Mouse (Mus musculus) heart, adult 2 months (tissue): ENCODE results near the gene Hnrnpab.
"Not testable (repeated sequence)": the region's sequence is repeated elsewhere in the genome, so short reads cannot be mapped to it uniquely, and the experiment has no call there.

Experiments
- CTCF ChIP-seq: fragments of 200-600 bp; IDR thresholded peaks from 2 replicates; pipeline ENCODE4 v1.8.1; 2022; ENCODE audit warnings: antibody characterized with exemption, mild to moderate bottlenecking, moderate library complexity
- EP300 ChIP-seq: fragments of 200-500 bp; IDR thresholded peaks from 2 replicates; pipeline ENCODE4 v1.6.1; 2011; ENCODE audit warnings: low read depth, low read length, control low read depth; ENCODE audit not compliant: insufficient read depth

DNA sequence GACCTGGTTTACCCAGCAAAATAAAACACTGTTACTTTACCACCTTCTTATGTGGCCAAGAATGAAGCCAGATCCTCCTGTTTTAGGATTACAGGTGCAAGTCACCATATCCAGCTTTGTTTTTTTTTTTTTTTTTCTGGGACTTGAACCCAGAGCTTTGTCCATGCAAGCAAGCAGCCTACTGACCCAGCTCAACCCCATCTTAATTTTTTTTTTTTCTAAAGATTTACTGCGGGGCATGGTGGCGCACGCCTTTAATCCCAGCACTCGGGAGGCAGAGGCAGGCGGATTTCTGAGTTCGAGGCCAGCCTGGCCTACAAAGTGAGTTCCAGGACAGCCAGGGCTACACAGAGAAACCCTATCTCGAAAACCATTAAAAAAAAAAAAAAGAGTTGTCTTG is 9.5 kb upstream of the Hnrnpab start:
- TF ChIP-seq CTCF, EP300: not testable (repeated sequence)
